8 mouse cellular contexts compared by ENCODE assay signal in genomic region chr19:3912337-3913204, GRCm38 (mm10). TPM values are rescaled to one million over a fixed set of nuclear protein-coding genes. Genes with fewer than 3 reads are reported as not detected.
DNase-seq lines count a peak whose midpoint lies in the region; ATAC-seq and TF ChIP-seq lines count a peak whose summit lies in the region.

TSS of gene Ndufs8 (minus strand) at chr19:3912774.

- H3K4me2 ChIP-seq in embryonic facial prominence, embryonic 14.5 days (ENCODE audit: low read depth, low read length), result peak within 1 kb of the TSS; percentile 82
- H3K4me2 ChIP-seq in limb, embryonic 13.5 days (replicated peaks), result peak within 1 kb of the TSS; percentile 81
- peak within 1 kb of the TSS; percentile 71 for H3K4me2 ChIP-seq in midbrain, embryonic 16.5 days (ENCODE audit: low read length)

- H3K9ac ChIP-seq in embryonic facial prominence, embryonic 14.5 days (ENCODE audit: low read depth, low read length), result peak within 1 kb of the TSS; percentile 69
- H3K9ac ChIP-seq in heart, adult 2 months (ENCODE audit: low read depth, low read length), result peak within 1 kb of the TSS; percentile 86
- H3K9ac ChIP-seq in limb, embryonic 13.5 days, result peak within 1 kb of the TSS; percentile 72
- peak within 1 kb of the TSS; percentile 65 for H3K9ac ChIP-seq in midbrain, embryonic 16.5 days (ENCODE audit: low read depth, low read length)

- H3K9me3 ChIP-seq in embryonic facial prominence, embryonic 14.5 days (ENCODE audit: control insufficient read depth, low read length), result no peaks in the 10 kb centered on the region
- H3K9me3 ChIP-seq in limb, embryonic 13.5 days, result no peaks in the 10 kb centered on the region
- H3K9me3 ChIP-seq in midbrain, embryonic 16.5 days (replicated peaks; ENCODE audit: control insufficient read depth, low read length, poor library complexity, severe bottlenecking), result no peaks in the 10 kb centered on the region

- no peaks in the 10 kb centered on the region for H3K79me2 ChIP-seq in heart, adult 2 months (replicated peaks; ENCODE audit: control insufficient read depth, insufficient read depth, low read length)

- TF ChIP-seq EP300 in heart, adult 2 months (IDR thresholded peaks at IDR 0.05; ENCODE audit: insufficient read depth, low read depth, low read length), result peak; percentile 37; the same call in 1 of the 2 replicates

- H3K27me3 ChIP-seq in embryonic facial prominence, embryonic 14.5 days (replicated peaks; ENCODE audit: control insufficient read depth, insufficient read depth, low read length), result no peaks in the 10 kb centered on the region
- H3K27me3 ChIP-seq in heart, adult 2 months (ENCODE audit: control insufficient read depth, insufficient read depth, low read length), result no peaks in the 10 kb centered on the region
- H3K27me3 ChIP-seq in limb, embryonic 13.5 days, result no peaks in the 10 kb centered on the region
- no peaks in the 10 kb centered on the region for H3K27me3 ChIP-seq in midbrain, embryonic 16.5 days (ENCODE audit: control insufficient read depth, insufficient read depth, low read depth, low read length)

- DNase-seq in 3T3-L1 (ENCODE audit: low read depth, low spot score), result peak; percentile 100
- peak; percentile 74 to 84 for DNase-seq in adrenal gland, postnatal 4 days (ENCODE audit: low spot score in 2 of 2)
- peak; percentile 99 for DNase-seq in embryonic facial prominence, embryonic 14.5 days (ENCODE audit: low spot score)
- peak; percentile 90 to 96 for DNase-seq in heart, adult 2 months
- DNase-seq in kidney, adult 8-10 months, result peak; percentile 95 to 99
- DNase-seq in spleen, postnatal 10 days (ENCODE audit: low spot score in 2 of 2), result peak; percentile 86 to 90

- under 1% methylated on average over 40 of the region's 43 CpGs for WGBS in embryonic facial prominence, embryonic 14.5 days
- under 1% methylated on average over 43 of the region's 43 CpGs for WGBS in heart, adult 2 months
- under 1% methylated on average over 43 of the region's 43 CpGs for WGBS in limb, embryonic 13.5 days
- WGBS in midbrain, embryonic 16.5 days, result under 1% methylated on average over 43 of the region's 43 CpGs

- peaks cover 27% of the 10 kb centered on the region for H3K36me3 ChIP-seq in embryonic facial prominence, embryonic 14.5 days (ENCODE audit: control insufficient read depth, insufficient read depth, low read length)
- H3K36me3 ChIP-seq in heart, adult 2 months (ENCODE audit: control insufficient read depth, insufficient read depth, low read length), result no peaks in the 10 kb centered on the region
- peaks cover 34% of the 10 kb centered on the region for H3K36me3 ChIP-seq in limb, embryonic 13.5 days
- H3K36me3 ChIP-seq in midbrain, embryonic 16.5 days (ENCODE audit: control insufficient read depth, insufficient read depth, low read length), result peaks cover 17% of the 10 kb centered on the region

- TF ChIP-seq POLR2A in heart, adult 2 months (IDR thresholded peaks at IDR 0.05; ENCODE audit: insufficient read depth, low read depth, low read length), result peak; percentile 85

- H3K4me3 ChIP-seq in embryonic facial prominence, embryonic 14.5 days (ENCODE audit: low read depth, low read length), result peak within 1 kb of the TSS; percentile 63
- H3K4me3 ChIP-seq in heart, adult 2 months, result peak within 1 kb of the TSS; percentile 91
- H3K4me3 ChIP-seq in limb, embryonic 13.5 days, result peak within 1 kb of the TSS; percentile 68
- H3K4me3 ChIP-seq in midbrain, embryonic 16.5 days (ENCODE audit: low read depth, low read length), result peak within 1 kb of the TSS; percentile 57

- peak within 1 kb of the TSS; percentile 66 for H3K27ac ChIP-seq in embryonic facial prominence, embryonic 14.5 days (replicated peaks; ENCODE audit: low read depth, low read length)
- peak within 1 kb of the TSS; percentile 96 for H3K27ac ChIP-seq in heart, adult 2 months
- H3K27ac ChIP-seq in limb, embryonic 13.5 days, result peak within 1 kb of the TSS; percentile 73
- H3K27ac ChIP-seq in midbrain, embryonic 16.5 days (ENCODE audit: low read length), result peak within 1 kb of the TSS; percentile 79

- peaks cover 16% of the 10 kb centered on the region for H3K4me1 ChIP-seq in embryonic facial prominence, embryonic 14.5 days (ENCODE audit: control insufficient read depth, insufficient read depth, low read length)
- peaks cover 8% of the 10 kb centered on the region for H3K4me1 ChIP-seq in heart, adult 2 months (ENCODE audit: control insufficient read depth, insufficient read depth, low read length)
- H3K4me1 ChIP-seq in limb, embryonic 13.5 days, result peaks cover 23% of the 10 kb centered on the region
- H3K4me1 ChIP-seq in midbrain, embryonic 16.5 days (ENCODE audit: control insufficient read depth, insufficient read depth, low read length), result peaks cover 16% of the 10 kb centered on the region

- intact Hi-C loops in heart, adult 2 months (cut with DNase I), result loop anchor here (2.0 kb wide), 1 partner anchor 144 kb away; no protein-coding TSS in a partner anchor

- peak; percentile 23; the same call in 1 of the 2 replicates for TF ChIP-seq CTCF in heart, adult 2 months (IDR thresholded peaks at IDR 0.05)

- ATAC-seq in embryonic facial prominence, embryonic 14.5 days (ENCODE audit: low read depth), result peak; percentile 97
- ATAC-seq in limb, embryonic 13.5 days (ENCODE audit: low FRiP score, low read depth), result peak; percentile 99
- peak; percentile 98 for ATAC-seq in midbrain, embryonic 16.5 days

RNA-seq across cellular contexts. Expression of gene Ndufs8, which starts in this region (rescaled TPM):
- 100 to 1,000 TPM; 205 to 212 TPM for total RNA-seq in adrenal gland, postnatal 4 days (2021)
- polyA plus RNA-seq in embryonic facial prominence, embryonic 14.5 days (2014; fragmentation: Nextera tagmentation; extraction: Ambion mirVana), result 297 and 302 TPM in 2 replicates
- total RNA-seq in heart, adult 2 months (2021), result 100 to 1,000 TPM; 438 to 511 TPM
- 761 and 809 TPM in 2 replicates for polyA plus RNA-seq in heart, adult 2 months (2012; rRNA removed)
- 259 and 267 TPM in 2 replicates for polyA plus RNA-seq in limb, embryonic 13.5 days (2015; fragmentation: Nextera tagmentation; extraction: Ambion mirVana)
- polyA plus RNA-seq in midbrain, embryonic 16.5 days (2015; fragmentation: Nextera tagmentation; extraction: Ambion mirVana), result 229 and 245 TPM in 2 replicates

Comparison
In these comparisons a context has a peak if more than half of its experiments do, and no peak if none do; other contexts are left out.
1. Peak in every context shown above with its lines: DNase-seq, ATAC-seq, H3K4me3 ChIP-seq and H3K27ac ChIP-seq.